Mouse (Mus musculus): ENCODE data around the gene N4bp2l1.

- TF ChIP-seq POLR2A (IDR thresholded peaks at IDR 0.05; ENCODE audit: borderline replicate concordance, extremely low read depth, insufficient read depth, insufficient read length, poor library complexity, severe bottlenecking) (no peak), CTCF (IDR thresholded peaks at IDR 0.05; ENCODE audit: borderline replicate concordance, extremely low read depth, insufficient read depth, insufficient read length) (no peak)
Observed at GRCm38 (mm10) chr5:150616216-150616615, 19.2 kb upstream of the N4bp2l1 start.
